Mouse (Mus musculus): ENCODE results near the gene Rad51b. TPM values are rescaled to one million over a fixed set of nuclear protein-coding genes. Genes with fewer than 3 reads are reported as not detected.
A peak's percentile ranks its signal among the peaks of the same experiment; 100 is the strongest.

Rad51b gene
- total and polyA plus RNA-seq, 3 experiments: 0.47 to 0.50 (median 0.49) TPM

DNA sequence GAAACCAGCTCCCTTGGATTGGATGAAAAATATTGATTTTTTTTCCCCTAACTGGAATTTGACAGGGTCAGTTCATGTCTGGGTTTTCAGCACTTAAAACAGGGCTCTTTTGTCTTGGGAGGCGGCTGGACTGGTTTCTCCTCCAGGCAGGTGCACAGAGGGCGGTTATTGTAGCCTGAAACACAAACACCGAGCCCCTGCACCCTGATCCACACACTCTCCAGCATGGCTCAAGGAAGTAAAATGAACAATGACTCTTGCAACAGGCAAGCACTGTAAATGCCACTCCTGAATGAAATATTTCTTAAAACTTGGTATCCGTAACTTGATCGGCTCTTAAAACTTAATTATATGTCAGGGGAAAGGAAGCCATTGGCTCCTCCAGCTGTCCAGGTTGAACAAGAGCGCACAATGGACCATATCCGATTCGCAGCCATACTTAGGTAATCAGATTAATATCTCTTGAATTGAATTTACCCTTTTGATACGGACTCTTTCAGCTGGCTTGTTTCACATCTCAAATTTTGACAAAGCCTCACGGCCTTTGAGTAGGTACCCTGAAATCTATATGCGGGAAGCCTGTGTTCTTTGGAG, 377.9 kb downstream of the Rad51b start:
- WGBS: 79% methylated on average over 11 of the region's 11 CpGs

DNA sequence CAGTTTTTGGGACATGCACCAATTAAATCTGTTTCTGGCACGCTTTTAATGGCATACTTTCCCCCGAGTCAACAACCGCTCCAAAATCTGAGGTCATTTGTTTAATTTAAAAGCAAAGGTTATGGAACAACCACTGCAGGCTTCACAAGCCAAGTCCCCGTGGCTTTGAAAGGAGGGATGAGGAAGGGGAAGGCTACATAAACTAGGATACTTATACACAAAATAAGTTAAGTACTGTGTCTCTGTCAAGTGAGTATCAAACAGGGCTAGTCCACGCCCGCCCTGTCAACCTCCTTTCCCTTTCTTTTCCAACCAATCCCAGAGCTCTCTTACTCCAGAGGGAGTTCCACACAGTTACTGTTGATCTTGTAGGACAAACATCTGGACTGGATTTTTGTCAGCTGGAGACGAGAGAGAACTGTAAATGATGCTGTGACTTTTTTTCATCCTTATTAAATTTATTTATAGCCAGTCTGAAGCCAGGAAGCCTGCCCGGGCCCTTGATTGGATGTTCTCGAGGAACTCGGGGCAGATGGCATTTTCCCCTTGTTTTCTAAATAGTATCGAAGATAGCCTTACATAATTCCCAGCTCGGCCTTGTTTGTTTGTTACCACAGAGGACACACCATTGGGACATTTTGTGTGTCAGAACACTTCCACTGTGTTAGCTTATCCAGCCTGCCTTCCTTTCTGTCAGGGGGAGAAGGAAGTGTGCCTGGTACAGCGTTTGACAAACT, 378.5 kb downstream of the Rad51b start:
- TF ChIP-seq EP300 (IDR thresholded peaks at IDR 0.05; ENCODE audit: insufficient read depth, low read depth, low read length): no peak
- no peak for TF ChIP-seq POLR2A (IDR thresholded peaks at IDR 0.05; ENCODE audit: insufficient read depth, low read depth, low read length)
- no peak for TF ChIP-seq CTCF (IDR thresholded peaks at IDR 0.05)
- peak; percentile 51 to 68 for DNase-seq
- Histone ChIP-seq H3K9ac (ENCODE audit: low read depth, low read length) (0 out of 2 replicates have a peak overlapping the region, but pooled peaks have one; percentile 25), H3K36me3 (ENCODE audit: control insufficient read depth, insufficient read depth, low read length) (no peaks in the 10 kb centered on the region), H3K79me2 (replicated peaks; ENCODE audit: control insufficient read depth, insufficient read depth, low read length) (no peaks in the 10 kb centered on the region), H3K4me1 (ENCODE audit: control insufficient read depth, insufficient read depth, low read length) (peaks cover 14% of the 10 kb centered on the region), H3K27ac (peak overlapping the region; percentile 60), H3K27me3 (ENCODE audit: control insufficient read depth, insufficient read depth, low read length) (no peaks in the 10 kb centered on the region), H3K4me3 (no peak overlapping the region)
- intact Hi-C loops (cut with DNase I): loop anchor here (5.0 kb wide), 1 partner anchor 82 kb away; no protein-coding TSS in a partner anchor
- WGBS: 37% methylated on average over 13 of the region's 13 CpGs

More for the DNA sequence above, 377.9 kb downstream of the Rad51b start:
- no peak for DNase-seq
- H3K9ac ChIP-seq (ENCODE audit: low read depth, low read length): no peak overlapping the region
- no peak for TF ChIP-seq EP300 (IDR thresholded peaks at IDR 0.05; ENCODE audit: insufficient read depth, low read depth, low read length)
- TF ChIP-seq POLR2A (IDR thresholded peaks at IDR 0.05; ENCODE audit: insufficient read depth, low read depth, low read length): no peak
- no peak for TF ChIP-seq CTCF (IDR thresholded peaks at IDR 0.05)
- peaks cover 12% of the 10 kb centered on the region for H3K4me1 ChIP-seq (ENCODE audit: control insufficient read depth, insufficient read depth, low read length)
- H3K79me2 ChIP-seq (replicated peaks; ENCODE audit: control insufficient read depth, insufficient read depth, low read length): no peaks in the 10 kb centered on the region
- H3K36me3 ChIP-seq (ENCODE audit: control insufficient read depth, insufficient read depth, low read length): no peaks in the 10 kb centered on the region
- H3K27ac ChIP-seq: peak overlapping the region; percentile 60
- no peaks in the 10 kb centered on the region for H3K27me3 ChIP-seq (ENCODE audit: control insufficient read depth, insufficient read depth, low read length)
- intact Hi-C loops (cut with DNase I): loop anchor here (5.0 kb wide), 1 partner anchor 82 kb away; no protein-coding TSS in a partner anchor
- no peak overlapping the region for H3K4me3 ChIP-seq

- no peak for DNase-seq
- TF ChIP-seq POLR2A (IDR thresholded peaks at IDR 0.05; ENCODE audit: insufficient read depth, low read depth, low read length): no peak
- Histone ChIP-seq H3K79me2 (replicated peaks; ENCODE audit: control insufficient read depth, insufficient read depth, low read length) (no peaks in the 10 kb centered on the region), H3K9ac (ENCODE audit: low read depth, low read length) (no peak overlapping the region), H3K4me1 (ENCODE audit: control insufficient read depth, insufficient read depth, low read length) (peaks cover 14% of the 10 kb centered on the region), H3K27me3 (ENCODE audit: control insufficient read depth, insufficient read depth, low read length) (no peaks in the 10 kb centered on the region), H3K4me3 (no peak overlapping the region), H3K27ac (peak overlapping the region; percentile 60), H3K36me3 (ENCODE audit: control insufficient read depth, insufficient read depth, low read length) (no peaks in the 10 kb centered on the region)
- intact Hi-C loops (cut with DNase I): loop anchor here (5.0 kb wide), 1 partner anchor 81 kb away; no protein-coding TSS in a partner anchor
- 84% methylated on average over 6 of the region's 6 CpGs for WGBS
Observed at GRCm38 (mm10) chr12:79676251-79676650, 379.2 kb downstream of the Rad51b start.

DNA sequence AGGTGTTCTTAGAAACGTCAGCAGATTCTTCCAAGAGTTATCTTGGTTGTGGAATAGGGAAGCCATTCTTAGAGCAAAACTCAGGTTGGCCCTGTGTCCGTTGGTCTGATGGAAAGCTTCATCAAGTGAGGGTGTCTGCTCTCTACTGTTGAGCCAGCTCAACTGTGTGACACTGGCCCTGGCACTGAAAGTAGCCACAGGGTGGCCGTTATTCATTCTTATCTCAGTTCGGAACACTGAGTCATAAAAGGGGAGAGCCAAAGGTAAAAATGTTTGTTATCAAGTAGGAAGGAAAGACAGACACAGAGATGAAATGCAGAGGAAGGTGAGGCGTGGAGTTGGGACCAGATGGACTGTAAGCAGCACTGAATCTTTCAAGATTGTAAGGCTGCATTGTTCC, 379.8 kb downstream of the Rad51b start:
- DNase-seq: no peak
- Histone ChIP-seq H3K27me3 (ENCODE audit: control insufficient read depth, insufficient read depth, low read length) (no peaks in the 10 kb centered on the region), H3K79me2 (replicated peaks; ENCODE audit: control insufficient read depth, insufficient read depth, low read length) (no peaks in the 10 kb centered on the region), H3K4me3 (no peak overlapping the region), H3K9ac (ENCODE audit: low read depth, low read length) (no peak overlapping the region), H3K4me1 (ENCODE audit: control insufficient read depth, insufficient read depth, low read length) (peaks cover 14% of the 10 kb centered on the region), H3K36me3 (ENCODE audit: control insufficient read depth, insufficient read depth, low read length) (no peaks in the 10 kb centered on the region), H3K27ac (peak overlapping the region; percentile 60)
- WGBS: 60% methylated on average over 5 of the region's 5 CpGs
- no peak for TF ChIP-seq POLR2A (IDR thresholded peaks at IDR 0.05; ENCODE audit: insufficient read depth, low read depth, low read length)
- no peak for TF ChIP-seq CTCF (IDR thresholded peaks at IDR 0.05)
- TF ChIP-seq EP300 (IDR thresholded peaks at IDR 0.05; ENCODE audit: insufficient read depth, low read depth, low read length): no peak
- intact Hi-C loops (cut with DNase I): loop anchor here (5.0 kb wide), 1 partner anchor 80 kb away; no protein-coding TSS in a partner anchor

- intact Hi-C loops (cut with DNase I): loop anchor here (5.0 kb wide), 1 partner anchor 78 kb away; no protein-coding TSS in a partner anchor
- peaks cover 15% of the 10 kb centered on the region for H3K4me1 ChIP-seq (ENCODE audit: control insufficient read depth, insufficient read depth, low read length)
- WGBS: 44% methylated on average over 11 of the region's 11 CpGs
- H3K27me3 ChIP-seq (ENCODE audit: control insufficient read depth, insufficient read depth, low read length): no peaks in the 10 kb centered on the region
- no peak overlapping the region for H3K4me3 ChIP-seq
- H3K9ac ChIP-seq (ENCODE audit: low read depth, low read length): peak overlapping the region; percentile 43
- H3K36me3 ChIP-seq (ENCODE audit: control insufficient read depth, insufficient read depth, low read length): no peaks in the 10 kb centered on the region
- TF ChIP-seq EP300 (IDR thresholded peaks at IDR 0.05; ENCODE audit: insufficient read depth, low read depth, low read length) (no peak), POLR2A (IDR thresholded peaks at IDR 0.05; ENCODE audit: insufficient read depth, low read depth, low read length) (no peak), CTCF (IDR thresholded peaks at IDR 0.05) (no peak)
- peak overlapping the region; percentile 73 for H3K27ac ChIP-seq
- no peaks in the 10 kb centered on the region for H3K79me2 ChIP-seq (replicated peaks; ENCODE audit: control insufficient read depth, insufficient read depth, low read length)
- DNase-seq: peak; percentile 26 to 34
Observed at GRCm38 (mm10) chr12:79679251-79679901, 382.3 kb downstream of the Rad51b start.

Data from heart, adult 2 months (tissue).